Mouse (Mus musculus): ENCODE data around the gene Vmn1r155.
"Not testable (repeated sequence)": the region's sequence is repeated elsewhere in the genome, so short reads cannot be mapped to it uniquely, and the experiment has no call there.

The Vmn1r155 gene

DNA sequence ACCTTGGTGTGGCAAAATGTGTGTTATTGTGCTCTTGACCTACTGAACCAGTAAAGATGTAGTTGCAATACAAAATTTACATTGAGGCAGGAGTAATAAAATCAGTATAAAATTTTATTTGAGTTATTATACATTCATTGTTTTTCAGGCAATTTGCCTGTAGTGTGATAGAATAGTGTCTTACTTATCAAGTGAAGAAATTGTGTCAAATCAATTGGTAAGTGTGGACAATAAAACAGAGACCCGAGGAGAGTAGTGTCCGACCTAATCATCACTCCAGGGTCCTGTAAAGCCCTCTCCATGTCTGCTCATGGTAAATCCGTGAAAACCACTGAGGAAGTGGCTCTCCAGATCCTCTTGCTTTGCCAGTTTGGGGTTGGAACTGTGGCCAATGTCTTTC is at the start of gene Vmn1r155:
Vmn1r155 (plus strand) TSS at position 301 of the 400 bp plus-strand sequence.
- not testable (repeated sequence) for DNase-seq (ENCODE audit: low read depth, low spot score)

DNA sequence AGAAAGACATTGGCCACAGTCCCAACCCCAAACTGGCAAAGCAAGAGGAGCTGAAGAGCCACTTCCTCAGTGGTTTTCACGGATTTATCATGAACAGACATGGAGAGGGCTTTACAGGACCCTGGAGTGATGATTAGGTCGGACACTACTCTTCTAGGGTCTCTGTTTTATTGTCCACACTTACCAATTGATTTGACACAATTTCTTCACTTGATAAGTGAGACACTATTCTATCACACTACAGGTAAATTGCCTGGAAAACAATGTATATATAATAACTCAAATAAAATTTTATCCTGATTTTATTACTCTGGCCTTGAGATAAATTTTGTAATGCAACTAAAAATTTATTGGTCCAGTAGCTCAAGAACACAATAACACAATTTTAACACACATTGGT is 34.4 kb downstream of the Vmn1r155 start, which contains the start of gene Gm8693:
Gm8693 (minus strand) TSS at position 101 of the 400 bp plus-strand sequence.
- DNase-seq (ENCODE audit: low read depth, low spot score) = not testable (repeated sequence)

Data from ZHBTc4 (cell line).